Mouse (Mus musculus) heart, adult 9 months (tissue): Measurements from ENCODE around the gene Fxyd3.

Source experiments
- DNase-seq, 2 experiments: peaks; one replicate each; pipeline ENCODE4 v3.0.0; 2022; ENCODE audit warnings: low spot score in 2 of 2

Fxyd3 gene

DNA sequence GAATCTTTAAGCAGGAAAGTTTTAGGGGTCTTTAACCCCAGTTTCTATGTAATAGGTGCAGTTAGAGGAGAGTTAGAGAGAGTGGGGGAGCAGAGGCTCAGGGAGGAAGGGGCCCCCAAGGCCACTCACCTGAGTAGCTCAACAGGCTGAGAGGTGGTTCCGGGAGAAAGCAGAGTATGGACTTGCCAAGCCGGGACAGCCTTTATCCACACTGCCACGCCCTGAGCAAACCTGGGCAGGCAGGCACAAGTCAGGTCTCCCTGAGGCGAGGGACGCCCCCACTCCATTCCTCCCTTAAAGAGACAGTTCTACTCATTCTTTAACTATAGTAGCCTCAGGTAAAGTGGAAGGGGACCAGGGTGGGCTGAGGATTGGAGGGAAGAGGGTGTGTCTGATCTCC, at the start of gene Fxyd3:
Fxyd3 (minus strand) TSS at position 213 of the 400 bp plus-strand sequence.
- DNase-seq = no peak

DNA sequence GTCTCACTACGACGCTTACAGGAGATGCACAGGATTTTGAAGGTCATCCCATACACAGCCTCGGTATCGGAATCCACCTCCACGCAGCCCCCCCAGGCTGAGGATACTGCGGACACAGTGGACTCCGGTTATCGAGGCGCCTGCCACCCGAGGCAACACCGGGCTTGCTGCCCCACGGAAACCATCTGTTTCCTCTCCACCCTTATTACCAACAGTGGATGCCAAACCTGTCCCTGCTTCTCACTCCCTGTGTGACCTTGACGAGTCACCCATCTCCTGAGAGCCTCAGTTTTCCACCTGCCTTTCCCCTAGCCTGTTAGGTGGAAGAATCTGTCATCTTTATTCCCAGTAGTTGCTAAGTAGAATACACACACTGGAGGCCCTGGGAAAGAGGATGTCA, 48.6 kb upstream of the Fxyd3 start:
- DNase-seq = no peak

DNA sequence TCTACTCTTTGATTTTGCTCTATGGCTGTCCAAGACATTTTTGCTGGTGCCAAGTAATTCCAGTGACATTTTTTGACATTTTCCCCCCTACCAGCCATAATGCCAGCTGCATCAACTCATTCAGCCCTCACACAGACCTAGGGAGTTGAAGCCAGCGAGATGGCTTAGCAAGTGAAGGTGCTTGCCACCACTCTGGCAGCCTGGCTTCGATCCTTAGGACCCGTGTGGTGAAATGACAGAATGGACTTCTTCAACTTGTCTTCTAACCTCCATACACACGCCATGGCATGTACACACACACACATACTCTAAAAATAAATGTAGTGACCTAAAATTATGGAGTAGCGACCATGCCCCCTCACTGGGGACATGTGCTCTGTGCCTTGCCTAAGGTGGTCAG, 47.9 kb upstream of the Fxyd3 start:
- no peak for DNase-seq

DNA sequence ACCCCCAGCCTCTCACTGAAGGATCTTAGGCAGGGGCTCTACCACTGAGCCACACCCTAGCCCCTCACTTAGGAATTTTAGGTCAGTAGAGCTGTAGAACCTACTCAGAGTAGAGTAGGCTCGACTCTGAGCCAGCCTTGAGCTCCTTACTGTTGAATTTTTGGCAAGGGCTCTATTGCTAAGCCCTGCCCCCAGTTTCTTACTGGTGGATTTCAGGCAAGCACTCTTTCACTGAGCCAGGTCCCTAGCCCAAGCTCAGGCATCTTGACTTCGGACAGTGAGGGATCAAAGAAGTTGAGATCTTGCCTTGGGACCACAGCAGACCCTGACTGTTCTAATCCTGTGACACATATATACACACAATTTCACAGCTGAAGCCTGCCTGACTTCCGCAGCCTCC, 47.2 kb upstream of the Fxyd3 start:
- DNase-seq = no peak

DNA sequence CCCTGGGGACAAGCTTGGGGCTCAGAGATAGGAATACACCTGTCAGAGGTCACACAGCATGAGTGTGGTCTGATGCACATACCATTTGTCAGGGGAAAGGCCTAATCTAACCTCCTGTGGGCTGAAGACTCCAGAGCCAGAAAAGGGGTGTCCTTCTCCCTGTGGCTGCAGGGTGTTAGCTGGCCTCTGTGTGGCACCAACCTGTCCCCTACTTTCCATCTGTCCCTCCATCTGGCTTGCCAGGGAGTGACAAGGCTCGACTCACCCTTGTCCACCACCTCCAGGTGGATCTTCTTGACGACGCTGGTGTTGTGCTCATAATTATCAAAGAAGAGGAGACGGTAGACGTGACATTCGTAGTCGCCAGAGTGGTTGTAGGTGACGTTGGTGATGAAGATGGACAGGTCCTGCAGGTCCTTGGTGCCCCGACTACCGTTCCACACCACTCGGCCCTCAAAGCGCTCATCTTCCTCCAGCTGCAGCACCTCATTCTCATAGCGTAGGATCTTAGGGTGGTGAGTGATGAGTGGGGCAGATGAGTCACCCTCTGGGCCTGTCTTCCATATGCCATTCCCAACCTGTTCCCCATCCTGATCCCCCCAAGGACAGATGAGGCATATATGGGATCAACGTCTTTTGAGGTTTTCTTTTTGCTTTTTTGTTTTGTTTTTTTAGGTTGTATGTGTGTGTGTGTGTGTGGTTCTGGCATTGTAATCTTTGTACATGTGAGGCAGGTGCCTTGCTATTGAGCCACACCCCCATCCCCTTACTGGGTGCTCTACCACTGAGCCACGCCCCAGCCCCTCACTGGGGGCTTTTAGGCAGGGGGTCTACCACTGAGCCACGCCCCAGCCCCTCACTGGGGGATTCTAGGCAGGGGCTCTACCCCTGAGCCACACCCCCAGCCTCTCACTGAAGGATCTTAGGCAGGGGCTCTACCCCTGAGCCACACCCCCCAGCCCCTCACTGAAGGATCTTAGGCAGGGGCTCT, 46.4 kb upstream of the Fxyd3 start:
- DNase-seq = no peak

DNA sequence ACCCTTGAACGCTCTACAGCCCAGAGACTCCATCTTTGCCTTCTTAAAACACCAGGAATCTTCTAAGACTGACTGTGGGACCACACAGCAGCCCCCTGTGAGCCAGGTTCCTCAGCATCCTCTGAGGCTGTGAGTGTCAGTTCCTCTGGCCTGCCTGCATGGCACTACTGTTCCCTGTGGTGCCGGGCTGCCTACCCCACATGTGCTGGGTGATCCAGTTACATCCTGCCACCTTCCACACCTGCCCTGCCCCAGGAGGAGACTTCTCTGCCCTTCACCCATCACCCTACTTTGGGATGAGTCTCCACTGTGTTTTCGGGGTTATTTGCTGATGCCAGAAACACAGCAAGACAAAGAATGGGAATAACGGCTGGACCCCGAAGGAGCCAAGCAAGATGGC, 43.1 kb upstream of the Fxyd3 start:
- no peak for DNase-seq

DNA sequence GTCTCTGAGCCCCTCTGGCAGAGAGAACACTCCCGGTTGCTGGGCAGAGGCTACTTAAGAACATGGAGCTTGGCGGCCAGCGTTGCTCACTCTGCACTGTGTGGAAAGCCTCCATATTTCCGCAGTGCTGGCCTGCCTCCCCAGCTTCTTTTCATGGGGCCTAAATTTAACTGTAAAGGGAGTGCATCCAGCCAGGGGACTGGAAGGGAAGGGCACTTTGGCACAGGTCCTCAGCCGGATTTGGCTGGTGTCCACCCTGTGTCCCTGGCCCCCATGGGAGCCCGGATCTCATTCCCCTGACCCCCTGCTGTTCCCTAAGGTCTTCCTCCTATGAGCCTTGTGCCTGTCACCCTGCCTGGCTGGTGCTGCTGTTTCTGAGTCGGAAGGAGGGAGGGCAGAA, 42.0 kb upstream of the Fxyd3 start:
- DNase-seq = peak; percentile 39 to 51

DNA sequence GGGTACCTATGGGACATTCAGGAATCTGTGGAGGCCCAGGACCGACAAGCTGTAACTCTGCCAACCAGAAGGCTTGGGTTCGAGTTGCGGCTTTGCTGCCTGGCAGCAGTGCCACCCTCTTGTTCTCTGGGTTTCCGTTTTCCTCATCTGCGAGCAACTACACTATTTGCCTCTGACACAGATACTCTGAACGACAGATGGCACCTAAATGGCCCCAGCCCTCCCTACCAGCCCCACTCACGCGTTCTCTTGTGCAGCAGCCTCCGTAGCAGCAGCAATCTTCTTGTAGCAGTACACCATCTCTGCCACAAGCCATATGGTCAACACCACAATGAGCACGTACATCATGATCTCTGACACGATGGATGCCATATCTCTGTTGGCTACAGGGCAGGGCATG, 41.0 kb upstream of the Fxyd3 start:
- no peak for DNase-seq

DNA sequence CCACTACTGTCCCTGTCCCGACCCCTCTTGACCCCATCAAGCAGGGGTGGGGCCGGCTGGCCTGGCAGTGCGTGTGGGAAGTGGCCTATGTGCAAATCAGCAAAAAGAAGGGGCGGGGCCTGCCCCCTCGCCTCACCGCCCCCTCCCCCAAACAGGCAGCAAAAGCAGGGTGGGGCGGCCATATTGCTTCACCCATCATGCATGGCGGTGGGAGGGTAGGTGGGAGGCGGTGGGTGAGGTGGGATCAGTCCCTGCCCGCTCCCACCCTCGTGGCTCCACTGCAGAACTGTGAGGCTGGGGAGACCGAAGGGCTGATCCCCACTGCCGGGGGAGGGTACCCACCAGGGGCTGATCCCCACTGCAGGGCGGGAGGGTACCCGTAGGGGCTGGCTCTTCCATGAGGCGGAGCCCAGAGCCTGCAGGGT, 40.2 kb upstream of the Fxyd3 start:
- no peak for DNase-seq

DNA sequence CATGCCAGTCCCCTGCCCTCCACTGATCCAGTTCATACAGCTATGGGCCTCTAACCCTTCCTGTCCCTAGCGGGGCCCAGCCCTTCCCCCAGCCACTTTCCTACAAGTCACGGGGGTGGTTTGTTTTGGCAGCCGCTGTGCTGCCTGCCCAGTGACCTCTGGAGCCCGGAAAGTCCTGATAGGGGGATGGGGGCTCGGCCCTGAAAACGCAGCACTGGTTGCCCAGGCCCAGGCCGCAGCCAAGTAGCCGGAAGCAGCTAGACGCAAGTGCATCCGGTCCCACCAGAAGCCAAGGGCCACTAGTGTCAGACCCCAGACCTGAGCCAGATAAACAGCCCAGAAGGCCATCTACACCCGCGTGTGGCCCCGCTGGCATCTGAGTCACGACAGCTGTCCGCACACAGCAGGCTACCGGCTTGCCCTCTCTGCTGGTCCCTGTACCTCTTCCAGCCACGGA, 39.1 kb upstream of the Fxyd3 start:
- DNase-seq = peak; percentile 85 to 87

DNA sequence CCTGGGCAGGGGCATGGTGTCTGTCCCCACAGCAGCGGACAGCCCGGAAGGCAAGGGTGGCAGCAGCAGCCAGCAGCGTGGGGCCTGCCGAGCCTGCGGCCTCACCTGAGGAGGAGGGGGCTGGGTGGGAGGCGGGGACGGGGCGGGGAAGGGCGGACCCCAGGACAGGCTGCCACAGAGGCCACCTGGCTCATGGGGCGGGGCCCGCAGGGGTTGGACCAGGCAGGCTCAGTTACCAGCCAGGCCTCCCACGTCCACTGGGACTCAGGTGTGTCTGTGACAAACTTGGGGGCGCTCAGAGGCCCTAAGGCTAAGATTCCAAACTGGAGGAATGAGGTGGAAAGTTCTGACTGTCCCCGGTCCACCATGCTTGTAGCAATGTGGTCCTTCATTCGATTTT, 38.7 kb upstream of the Fxyd3 start, which contains the start of gene Hpn:
Hpn (minus strand) TSS at position 109 of the 400 bp plus-strand sequence.
- no peak for DNase-seq

DNA sequence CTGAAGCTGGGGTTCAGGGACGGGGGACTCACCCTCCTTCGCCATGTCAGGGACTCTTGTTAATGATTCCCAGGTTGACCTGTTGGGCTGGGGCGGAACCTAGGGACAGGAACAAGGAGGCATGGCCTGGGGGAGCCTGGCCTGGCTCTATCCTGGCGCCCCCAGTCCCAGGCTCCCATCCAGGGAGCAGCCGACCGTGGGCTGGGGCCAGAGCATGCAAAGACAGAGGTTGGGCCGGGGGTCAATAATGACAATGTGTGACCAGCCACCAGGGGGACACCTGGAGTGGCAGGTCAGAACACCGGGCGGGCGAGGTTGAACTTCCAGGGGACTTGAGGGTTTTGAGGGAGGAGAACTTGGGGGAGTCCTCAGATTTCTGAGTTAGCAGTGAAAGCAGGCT, 38.1 kb upstream of the Fxyd3 start:
- no peak for DNase-seq

DNA sequence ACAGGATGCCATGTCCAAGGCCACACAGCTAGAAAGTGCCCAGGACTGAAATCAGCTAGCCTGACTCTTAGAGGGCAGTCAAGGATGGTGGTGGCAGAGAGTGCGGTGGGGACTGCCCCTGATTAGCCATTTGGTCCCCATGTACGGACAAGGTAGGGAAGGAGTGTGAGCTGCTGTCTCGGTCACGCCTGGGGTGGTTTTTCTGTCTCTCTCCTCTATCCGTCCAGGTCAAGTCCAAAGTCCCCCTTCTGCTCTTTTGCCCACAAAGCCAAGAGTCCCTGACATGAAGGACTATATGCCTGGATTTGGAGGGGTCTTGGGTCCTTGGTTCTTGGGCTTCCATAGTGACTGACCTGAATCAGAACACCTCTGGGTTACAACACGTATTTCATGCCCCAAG, 37.3 kb upstream of the Fxyd3 start:
- no peak for DNase-seq

DNA sequence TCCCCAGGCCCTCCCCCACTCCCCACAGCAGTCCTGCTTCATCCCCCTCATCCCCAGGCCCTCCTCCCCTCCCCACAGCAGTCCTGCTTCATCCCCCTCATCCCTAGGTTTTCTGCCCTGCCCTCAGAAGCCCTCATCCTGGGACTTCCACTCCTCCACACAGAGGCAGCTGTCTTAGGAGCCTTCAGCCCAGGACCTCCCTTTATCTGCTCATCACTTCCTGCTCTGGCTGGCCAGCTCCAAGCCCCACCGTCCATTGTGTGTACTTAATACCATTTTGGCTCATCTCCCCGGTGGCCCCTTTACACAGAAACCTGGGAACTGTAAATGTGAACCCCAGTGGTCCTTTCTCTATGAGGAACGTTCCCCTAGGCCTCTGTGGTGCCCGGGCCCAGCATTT, 35.5 kb upstream of the Fxyd3 start:
- DNase-seq = no peak

DNA sequence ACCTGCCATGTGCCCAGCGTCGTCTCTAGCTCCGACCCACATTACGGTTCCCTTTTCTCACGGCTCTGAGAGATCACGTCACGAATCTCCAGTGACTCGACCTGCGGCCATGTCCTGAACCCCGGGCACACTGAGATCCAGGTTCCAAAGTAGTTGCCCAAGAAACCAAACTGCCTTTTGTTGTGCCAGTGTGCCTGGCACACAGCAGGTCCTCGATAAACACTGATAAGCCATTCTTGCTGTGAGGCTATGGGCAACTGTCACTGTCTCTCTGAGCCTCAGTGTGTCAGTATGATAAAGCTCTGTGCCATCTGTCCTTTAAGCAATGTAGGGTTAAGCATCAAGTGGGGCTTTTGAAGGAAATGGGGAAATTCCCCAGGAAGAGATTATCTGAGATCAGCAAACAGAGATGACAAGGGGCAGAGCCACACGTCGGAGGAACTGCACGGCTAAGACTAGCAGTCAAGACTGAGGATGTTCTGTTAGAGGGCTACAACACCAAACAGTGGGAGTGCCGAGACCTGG, 34.4 kb upstream of the Fxyd3 start:
- DNase-seq = no peak

DNA sequence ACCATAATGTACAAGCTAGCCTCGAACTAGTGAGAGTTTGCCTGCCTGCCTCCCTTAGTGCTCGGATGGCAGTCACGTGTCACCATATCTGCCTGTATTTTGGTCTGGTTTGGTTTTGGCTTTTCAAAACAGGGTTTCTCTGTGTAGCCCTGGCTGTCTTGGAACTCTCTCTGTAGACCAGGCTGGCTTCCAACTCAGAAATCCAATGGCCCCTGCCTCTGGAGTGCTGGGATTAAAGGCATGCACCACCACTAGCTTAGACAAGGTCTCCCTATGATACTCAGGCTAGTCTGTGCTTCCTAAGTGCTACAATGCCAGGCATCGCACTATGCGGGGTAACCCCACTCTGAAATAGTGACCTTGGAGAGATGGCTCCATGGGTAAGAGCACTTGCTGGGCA, 33.3 kb upstream of the Fxyd3 start:
- no peak for DNase-seq

DNA sequence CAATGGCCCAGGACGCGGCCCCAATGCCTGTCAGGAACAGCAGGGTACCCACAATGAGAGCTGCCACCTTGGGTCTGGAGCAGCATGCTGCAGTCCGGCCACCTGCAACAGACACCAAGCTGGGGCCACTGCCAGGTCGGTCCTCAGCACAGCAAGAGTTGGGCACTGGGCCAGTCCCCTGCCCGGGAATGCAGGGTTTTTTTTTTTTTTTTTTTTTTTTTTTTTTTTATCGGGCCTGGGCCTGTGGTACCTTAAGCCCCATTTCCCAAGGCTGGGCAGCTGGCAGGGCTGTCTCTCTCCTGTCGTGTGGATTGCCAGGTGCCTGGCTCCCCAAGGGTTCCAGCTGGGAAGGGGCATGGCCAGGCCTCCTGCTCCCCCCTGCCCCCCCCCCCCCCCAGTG, 32.6 kb upstream of the Fxyd3 start:
- no peak for DNase-seq

DNA sequence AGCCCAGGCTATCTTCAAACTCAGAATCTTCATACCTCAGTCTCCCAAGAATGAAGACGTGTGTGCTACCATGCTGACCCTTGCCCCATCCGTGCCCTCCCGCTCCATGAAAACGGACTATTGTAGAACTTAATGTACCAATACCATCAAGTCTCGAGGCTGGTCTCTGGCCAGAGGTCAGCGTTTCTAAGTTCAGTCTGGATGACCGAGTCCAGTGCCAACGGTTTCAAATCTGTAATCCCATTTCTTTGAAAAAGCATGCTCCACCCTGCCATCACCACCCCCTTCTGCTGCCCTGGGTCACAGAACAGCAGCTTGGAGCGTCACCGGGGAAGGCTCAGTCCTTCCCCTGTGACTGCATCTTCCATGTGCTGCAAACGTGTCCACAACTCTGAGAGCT, 31.3 kb upstream of the Fxyd3 start:
- DNase-seq = no peak

DNA sequence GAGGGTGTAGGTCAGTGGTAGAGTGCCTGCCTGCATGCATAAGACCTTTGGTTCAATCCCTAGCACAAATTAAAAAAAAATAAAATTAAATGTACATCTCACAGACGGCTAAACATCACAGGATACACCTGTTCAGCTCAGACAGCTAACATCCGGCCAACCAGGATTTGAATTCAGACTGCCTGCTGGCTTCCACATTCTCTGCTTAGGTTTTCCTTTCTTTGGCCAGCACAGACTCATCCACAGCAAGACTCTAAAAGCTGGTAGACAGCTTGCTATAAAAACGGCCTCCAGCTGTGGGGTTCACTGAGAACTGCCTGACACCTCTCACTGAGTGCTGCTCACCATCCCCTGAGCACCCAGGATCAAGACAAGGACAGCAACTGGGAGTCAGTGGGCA, 29.7 kb upstream of the Fxyd3 start:
- DNase-seq = no peak

DNA sequence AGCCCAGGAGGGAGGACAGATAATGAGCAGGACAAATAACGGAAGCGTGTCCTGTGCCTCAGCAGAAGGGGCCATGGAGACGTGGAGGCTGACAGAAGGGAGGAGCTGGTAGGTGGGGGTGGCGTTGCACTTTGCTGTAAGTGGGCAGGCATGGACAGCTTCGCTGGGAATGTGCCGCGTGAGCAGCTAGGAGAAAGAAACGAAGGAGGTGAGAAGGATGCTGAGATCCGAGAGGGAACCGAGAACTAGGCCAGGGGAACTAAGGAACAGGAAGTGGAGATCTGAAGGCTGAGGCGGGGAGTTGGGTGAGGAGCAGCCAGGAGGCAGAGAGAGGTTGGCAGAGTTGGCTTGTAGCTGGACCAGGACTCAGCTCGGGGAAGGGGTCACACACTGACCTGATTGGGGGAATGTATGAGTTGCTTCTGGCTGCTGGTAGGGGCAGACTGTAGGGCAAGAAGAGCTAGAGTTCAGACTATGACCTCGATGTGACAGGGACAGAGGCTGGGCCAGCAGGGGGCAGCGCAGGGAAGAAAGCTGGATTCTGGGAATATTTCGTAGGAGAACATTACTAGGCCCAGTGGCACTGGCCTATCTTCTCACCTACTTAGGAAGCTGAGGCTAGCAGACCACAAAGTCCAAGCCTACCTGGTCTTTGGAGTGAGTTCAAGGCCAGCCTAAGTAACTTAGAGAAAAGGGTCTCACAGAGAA, 28.7 kb upstream of the Fxyd3 start:
- peak in 1 of 2 experiments; percentile 63 for DNase-seq

DNA sequence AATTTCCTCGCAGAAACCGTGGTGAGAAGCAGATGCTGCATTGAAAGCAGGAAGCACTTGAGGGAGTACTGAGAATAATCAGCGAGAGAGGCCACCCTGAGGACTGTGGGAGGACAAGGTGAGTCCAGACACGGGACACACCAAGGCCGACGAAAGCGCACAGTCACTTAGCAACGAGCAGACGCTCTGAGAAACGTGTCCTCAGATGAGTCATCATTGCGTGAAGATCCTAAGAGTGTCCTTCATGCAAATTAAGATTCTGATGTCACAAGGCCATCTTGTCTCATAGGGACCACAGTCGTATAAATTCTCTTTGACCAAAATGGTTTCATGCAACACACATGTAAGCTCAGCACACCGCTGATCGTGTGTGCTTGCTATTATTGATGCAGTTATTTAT, 24.3 kb upstream of the Fxyd3 start:
- DNase-seq = no peak

DNA sequence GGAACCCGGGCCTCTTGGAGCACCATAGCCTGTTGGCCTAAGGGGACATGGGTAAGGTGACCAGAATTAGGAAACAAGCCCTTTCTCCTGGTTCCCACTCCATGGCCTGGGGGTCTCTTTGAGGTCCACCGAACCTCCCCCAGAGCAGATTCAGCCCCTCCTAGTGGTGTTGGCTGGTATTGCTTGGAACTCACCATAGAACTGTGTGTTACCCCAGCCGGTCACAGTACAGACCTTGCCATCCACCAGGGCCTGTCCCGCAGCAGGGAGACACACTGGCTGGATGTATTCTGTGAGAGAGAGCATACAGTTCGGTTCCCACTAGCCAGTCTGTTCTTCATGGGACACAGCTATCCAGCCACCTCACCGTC, 23.1 kb upstream of the Fxyd3 start:
- no peak for DNase-seq
